Mouse (Mus musculus) layer of hippocampus, adult 8-10 months (tissue): ENCODE data around the gene Mrpl23. TPM values are rescaled to one million over a fixed set of nuclear protein-coding genes. Genes with fewer than 3 reads are reported as not detected.

Experiments
- DNase-seq, 2 experiments: peaks; one replicate each; pipeline ENCODE4 v3.0.0; 2022; ENCODE audit warnings: low spot score in 2 of 2
- total RNA-seq, 4 experiments: library from RNA; stranded (reverse); gene quantifications; 2 replicates each; pipeline ENCODE4 v1.2.4; 2022

The Mrpl23 gene
- total RNA-seq, 4 experiments from 2014 or later: 4.8 to 6.8 (median 5.7) TPM

DNA sequence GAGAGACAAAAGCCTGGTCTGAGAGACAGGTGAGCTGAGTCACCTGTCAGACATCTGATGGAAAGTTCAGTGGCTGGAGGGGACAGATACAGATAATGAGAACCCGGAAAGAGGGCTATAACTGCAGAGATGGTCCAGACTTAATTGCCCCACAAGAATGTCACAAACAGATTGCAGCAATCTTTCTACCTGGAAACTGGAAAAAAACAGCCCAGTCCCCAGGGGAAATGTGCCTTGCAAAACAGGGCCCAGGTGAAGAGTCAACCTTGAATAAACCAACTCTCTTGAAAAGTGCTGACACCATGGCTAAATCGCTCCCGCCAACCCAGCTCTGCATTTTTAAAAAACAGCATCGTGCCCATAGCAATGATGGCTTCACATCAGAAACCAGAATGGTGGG is 12.2 kb upstream of the Mrpl23 start:
- no peak for DNase-seq

DNA sequence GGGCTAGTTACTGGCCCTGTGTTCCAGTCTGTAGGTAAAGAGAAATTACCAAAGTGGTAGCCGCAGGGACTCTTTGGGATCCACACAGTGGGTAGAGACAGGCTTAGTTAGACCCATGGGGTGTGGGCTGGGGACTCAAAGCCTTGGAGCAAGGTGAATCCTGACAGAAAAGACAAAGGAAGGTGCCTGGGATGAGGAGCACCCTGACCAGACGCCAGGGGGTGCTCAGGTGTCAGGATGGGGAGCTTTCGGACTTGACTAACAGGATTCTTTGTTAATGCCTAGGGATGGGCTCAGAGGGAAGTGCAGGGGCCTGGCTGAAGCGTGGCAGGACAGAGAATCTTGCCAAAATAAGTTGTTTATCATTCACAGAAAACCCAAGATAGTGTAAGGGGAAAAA is 10.1 kb upstream of the Mrpl23 start:
- no peak for DNase-seq

DNA sequence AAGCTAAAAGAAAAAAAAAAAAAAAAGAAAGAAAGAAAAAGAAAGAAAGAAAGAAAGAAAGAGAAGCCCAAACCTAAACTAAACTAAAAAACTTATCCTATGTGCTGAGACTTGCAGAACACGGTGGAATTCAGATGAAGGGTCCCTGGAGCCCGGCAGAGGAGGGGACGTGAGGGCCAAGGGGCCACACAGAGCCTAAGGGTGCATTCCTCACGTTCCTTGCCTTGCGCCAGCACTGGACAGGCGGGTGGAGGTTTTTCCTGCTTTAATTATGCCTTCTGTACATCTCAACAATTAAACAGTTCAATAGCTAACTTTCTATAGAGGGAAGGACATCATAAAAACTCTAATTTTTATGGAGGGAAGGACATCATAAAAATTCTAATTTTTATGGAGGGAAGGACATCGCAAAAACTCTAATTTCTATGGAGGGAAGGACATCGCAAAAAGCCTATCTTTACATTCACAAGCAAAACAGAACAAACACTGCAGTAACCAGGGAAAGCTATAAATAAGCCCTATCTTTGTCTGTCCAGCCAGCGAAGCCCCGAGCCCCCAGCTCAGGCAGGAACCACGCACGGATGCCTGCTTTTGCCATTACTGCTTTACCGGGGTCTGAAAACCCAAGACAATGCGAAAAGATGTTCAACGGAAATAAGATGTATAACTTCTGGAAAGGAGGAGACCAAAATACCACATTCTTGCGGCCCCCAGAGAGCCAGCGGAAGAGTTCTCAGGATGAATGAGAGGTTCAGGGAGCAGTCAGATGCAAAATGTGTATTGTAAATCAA is 9.1 kb upstream of the Mrpl23 start:
- DNase-seq: no peak

DNA sequence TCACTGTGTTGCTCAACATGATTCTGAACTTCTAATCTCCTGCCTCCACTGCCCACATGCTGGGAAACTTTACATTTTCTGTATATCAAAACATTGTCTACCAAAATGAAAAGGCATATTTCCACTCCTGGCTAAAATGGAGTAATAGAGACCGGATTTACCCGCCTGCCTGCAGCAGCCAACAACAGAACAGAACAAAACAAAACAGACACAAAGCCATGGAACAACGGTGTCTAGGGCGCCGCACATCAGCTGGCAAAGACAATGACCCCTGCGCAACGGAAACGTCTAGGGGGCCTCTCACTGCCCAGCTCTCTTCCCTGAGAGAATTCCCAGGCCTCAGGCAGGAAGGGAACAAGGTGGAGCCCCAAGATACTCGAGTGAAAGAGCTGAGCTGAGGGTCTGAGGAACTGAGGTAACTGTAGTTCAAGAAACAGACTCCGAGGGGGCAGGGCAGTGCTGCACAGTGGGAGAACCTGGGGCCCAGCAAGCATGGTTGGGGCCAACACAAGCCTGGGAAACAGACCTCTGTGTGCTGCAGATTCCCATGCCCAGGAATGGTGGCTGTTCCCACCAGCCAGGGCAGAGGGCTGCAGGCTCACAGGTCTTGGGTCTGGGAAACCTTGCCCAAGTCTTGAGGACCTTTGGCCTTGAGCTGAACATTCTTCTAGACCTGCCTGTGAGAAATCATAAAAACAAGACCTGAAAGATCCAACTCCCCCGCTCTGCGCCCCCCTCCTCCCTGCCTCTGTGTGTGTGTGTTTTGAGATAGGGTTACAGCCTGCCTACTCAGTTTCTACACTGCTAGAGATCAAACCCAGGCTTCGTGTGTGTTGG is 6.9 kb upstream of the Mrpl23 start:
- DNase-seq: no peak

DNA sequence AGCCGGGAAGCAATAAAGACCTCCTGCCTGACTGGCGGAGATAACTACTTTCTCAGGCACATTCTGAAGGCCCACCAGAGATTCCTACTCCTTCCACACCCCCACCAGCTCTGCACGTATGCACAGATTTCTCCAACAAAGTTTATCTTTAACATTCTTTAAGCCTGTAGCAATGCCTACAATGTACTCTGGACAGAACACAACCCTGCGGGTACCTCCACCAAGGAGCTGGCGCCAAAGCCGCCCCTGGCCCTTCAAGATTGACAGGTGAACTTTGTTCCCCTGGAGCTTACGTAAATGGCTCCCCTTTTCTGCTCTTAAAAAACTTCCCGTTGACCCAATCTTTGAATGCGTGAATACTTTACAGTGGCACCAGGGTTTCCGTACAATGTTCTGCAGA is 3.1 kb upstream of the Mrpl23 start:
- no peak for DNase-seq

DNA sequence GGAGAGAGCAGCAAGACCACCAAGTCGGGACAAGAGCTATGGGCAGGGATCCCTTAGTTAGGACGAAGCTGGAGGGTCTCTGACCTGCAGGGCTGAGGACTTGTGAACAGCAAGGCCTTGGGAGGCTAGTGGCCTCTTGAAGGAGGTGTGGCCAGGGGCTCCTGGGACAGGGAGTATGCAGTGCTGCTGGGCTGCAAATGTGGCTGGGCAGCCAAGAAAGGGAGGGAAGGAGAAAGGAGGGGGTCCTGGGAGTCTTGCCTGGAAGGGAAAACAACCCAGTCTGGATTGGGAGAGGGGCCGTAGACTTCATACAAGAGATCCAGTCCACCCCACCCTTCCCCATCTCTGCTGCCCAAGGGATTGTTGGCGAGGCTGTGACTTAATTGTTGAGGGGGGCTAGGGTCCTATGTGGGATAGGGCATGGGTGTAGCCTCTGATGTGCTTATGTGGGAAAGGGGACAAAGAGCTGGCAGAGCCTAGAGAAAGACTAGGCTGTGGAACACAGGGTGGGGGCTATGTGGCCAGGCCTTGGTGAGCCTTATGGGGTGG is 439 bp upstream of the Mrpl23 start:
- DNase-seq: no peak

DNA sequence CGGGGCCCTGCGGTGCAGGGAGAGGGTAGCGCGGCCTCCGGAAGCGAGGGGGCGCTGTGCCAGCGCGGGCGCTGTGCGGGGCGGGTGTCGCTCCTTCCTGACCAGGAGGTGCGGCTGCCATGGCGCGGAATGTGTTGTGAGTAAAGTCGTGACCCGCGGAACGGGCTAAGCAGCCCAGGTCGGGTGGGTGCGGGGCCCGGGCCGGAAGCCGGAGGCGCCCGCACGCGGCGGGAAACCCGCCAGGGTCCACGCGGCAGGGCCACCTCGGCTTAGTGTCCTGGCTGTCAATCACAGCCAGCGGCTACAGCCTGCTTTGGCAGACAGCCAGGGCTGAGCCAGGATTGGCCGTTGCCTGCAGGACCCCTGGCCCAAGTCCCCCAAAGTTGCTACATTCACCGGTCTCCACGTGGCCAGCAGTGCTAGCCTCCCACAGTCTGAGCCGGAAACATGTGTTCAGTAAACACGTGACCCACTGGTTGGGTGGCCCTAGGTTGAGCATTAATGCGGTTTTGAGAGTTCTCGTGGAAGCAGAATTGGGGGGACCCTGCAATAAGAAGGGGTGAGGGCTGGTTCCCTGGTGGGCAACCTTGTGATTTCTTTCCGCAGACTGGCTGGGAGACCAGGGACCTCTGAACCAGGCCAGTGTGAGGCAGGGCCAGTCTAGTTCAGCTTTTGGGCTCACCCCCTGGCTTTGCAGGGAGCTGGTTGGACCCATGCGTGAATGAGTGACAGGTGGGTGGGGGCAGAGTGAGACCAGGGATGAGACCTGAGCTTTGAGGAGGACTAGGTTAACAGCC is 771 bp downstream of the Mrpl23 start:
- peak; percentile 74 to 84 for DNase-seq

DNA sequence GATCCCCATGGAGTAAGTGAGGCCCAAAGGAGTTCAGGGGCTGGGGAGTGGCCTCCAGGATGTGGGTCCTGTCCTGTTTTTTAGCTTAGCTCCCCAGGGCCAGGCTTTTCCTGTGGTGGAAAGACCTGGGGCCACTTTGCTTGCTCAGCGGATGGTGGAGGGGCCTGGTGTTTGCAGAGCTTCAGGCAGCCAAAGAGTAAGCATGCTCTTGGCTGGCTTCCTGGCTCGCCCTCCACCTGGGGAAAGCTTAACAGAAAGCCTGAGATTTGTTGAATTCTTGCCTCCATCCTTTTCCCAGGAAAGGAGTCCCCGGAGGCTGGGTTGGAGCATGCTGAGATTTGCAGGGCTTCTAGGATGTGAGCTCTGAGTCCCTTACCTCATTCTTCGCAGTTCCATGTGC is 2.6 kb downstream of the Mrpl23 start:
- no peak for DNase-seq

DNA sequence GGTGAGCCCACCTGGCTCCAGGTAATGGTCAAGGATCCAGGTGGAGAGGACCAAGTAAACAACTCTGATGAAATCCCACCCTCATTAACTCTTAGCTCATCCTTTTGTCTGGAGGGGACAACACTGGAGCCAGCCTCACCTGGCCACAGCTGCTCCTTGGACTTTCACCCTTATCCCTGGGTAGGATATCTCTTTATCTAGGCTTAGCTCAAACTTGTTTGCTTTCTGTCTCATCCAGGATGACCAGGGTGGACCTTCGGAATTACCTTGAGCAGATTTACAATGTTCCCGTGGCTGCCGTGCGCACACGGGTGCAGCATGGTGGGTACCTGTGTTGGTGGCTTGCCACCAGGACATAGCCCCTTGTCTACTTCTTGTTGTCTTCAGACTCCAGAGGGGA is 3.3 kb downstream of the Mrpl23 start:
- no peak for DNase-seq

DNA sequence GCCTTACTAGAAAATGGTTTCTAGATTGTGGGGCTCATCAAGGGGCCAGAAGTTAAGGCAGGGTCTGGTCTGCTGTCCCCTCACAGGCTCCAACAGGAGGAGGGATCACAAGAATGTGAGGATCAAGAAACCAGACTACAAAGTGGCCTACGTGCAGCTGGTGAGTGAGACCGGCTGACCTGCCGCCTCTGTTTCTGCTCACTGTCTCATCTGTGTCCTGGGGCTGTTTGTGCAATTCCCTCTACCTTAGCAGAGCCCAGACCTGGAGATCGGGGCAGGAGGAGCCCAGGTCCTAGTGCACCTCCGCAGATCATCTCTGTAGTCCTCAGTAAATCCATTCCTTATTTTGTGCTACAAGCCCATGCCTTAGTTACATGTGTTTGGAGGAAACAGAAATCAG is 4.7 kb downstream of the Mrpl23 start:
- no peak for DNase-seq

DNA sequence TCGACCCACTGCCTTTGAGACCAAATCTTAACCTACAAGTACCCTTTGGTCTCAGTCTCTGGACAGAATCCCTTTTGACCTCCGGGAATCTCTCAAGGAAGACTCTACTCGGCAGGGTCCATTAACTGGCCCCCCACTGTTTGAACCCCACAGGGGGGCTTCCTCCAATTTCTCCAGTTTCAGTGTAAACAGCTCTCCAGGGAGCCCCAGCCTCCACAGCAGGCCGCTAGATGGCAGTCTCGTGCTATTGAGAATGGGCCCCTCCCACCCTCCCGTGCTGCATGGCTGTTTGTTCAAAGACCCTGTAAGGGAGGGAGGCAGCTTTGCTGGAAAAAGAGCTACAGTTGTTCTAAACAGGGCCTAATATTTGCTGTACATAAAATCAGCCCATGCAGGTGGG is 5.4 kb downstream of the Mrpl23 start:
- DNase-seq: peak in 1 of 2 experiments; percentile 37

DNA sequence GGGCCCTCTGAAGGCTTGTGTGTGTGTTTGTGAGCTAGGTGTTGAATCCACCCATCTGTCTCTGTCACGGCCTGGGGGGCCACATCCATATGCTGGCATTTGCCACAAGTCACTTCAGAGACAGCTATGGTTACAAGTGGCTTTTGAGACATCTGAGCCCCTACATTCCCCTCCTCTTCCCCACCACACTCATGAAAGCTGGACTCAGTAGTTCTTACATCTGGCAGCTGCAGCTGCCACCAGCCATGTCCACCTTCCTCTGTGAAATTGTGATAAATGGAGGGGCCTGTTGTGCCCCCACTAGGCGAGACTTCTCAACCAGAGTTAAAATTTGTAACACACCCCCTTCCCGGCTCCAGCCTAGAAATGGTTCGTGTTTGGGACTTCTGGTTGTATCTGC is 5.8 kb downstream of the Mrpl23 start:
- DNase-seq: no peak

DNA sequence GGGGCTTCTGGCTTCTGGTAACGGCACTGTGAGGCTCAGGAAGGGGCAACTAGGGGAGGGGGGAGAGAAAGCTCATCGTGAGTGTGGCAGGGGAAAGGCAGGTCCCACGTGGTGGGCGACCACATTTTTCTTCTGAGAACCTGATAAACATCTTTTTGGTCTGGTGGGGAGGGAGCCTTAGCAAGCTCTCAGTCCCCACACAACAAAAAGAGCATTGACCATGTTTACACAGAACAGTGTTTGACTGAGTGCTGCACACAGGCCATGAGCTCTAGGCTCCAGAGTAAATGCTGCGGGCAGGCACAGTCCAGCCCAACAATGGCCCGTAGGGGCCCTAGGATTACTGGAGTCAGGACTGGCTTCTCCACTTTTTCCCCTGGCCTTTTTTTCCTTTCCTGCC is 6.3 kb downstream of the Mrpl23 start:
- DNase-seq: no peak

DNA sequence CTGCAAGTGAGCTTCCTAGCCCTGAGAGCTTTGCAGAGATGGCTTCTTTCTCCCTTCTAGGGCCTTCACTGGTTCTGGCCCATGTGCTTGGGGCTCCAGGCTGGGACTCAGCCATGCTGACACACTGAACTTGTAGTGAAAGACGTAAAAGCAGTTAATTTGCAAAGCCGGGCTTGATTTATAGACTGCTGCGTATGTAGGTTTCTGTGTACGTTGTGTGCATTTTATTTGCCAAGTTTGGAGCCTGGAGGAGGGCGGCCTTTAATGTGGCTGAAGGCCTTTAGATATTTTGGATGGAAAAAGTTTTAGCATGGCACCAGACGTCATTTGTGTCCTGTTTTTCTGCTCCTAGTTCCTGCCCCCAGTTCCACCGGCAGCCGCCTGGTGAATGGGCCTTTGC is 7.3 kb downstream of the Mrpl23 start:
- DNase-seq: no peak

DNA sequence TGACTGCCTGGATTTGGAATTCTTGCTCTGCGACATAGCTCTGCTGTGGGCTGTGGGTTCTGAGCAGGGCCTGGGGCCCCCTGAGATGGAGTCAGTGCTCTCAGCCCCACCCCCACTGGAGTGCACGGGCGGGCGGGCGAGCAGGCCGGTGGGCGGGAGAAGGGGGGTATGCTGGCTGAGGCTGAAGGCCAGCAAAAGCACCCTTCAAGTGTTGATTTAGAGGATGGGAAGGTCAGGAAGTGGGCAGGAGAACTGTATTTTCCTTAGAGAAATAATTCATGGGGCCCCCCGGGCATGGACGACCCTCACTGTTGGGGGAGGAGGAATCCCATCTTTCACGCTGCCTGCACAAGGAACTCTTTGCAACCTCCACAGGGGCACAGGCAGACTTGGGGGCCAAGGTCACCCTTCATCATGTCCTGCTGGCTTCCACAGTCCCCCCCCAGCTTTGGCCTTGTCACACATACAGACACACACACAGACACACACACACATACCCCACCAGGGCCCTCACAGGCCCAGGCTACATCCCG is 10.4 kb downstream of the Mrpl23 start:
- DNase-seq: no peak

DNA sequence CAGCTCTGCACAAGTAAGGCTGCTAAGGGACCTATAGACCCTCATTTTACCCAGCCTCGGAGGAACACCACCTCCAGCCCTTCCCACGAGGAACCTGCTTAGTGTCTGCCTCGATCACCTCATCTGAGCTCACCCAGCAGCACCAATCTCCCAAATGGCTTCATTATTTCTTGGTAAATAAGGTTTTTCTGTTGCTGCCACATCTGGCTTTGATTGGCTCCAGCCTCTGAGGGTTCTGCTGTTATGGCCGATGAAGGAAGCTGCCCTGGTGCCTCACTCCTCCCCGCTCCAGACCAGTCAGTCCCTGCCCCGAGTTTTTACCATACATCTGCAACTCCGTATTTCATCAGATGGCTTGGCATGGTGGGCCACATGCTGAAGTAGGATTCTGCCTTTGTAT is 13.5 kb downstream of the Mrpl23 start:
- DNase-seq: no peak

DNA sequence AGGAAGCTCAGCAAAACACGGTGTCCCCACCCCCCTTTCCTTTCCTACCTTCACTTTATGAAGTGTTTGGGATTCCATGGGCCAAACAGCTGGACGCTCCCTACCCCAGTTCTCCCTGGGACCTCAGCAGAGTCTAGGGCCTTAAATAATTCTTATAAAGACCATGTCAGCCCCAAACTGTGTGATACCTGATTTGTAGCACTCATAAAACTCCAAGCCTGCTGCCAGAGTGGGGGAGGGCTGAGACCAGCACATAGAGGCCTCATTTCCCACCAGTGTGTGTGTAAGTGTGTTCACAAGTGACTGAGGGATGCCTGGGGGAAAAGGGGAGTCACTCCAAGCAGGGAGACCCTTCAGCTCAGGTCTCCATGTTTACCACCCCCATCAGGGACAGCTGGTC is 15.4 kb downstream of the Mrpl23 start:
- no peak for DNase-seq

DNA sequence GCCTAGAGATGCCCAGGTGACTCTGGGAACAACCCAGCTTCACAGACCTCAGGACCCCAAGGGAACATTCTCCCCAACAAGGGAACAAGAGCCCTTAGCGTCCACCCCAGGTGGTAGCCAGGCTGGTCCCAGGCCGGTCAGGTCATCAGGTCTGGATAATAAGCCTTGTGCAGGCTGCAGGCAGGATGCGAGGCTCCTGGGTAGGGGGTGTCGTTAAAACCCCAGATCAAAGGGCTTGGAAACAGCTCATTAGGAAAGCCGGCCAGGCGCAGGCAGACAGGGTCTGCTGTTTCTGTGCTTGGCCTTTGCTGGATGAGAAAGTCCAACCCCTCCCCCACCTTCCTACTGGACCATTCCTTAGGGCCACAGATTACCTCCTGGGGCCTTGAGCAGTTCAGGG is 16.2 kb downstream of the Mrpl23 start:
- DNase-seq: no peak

DNA sequence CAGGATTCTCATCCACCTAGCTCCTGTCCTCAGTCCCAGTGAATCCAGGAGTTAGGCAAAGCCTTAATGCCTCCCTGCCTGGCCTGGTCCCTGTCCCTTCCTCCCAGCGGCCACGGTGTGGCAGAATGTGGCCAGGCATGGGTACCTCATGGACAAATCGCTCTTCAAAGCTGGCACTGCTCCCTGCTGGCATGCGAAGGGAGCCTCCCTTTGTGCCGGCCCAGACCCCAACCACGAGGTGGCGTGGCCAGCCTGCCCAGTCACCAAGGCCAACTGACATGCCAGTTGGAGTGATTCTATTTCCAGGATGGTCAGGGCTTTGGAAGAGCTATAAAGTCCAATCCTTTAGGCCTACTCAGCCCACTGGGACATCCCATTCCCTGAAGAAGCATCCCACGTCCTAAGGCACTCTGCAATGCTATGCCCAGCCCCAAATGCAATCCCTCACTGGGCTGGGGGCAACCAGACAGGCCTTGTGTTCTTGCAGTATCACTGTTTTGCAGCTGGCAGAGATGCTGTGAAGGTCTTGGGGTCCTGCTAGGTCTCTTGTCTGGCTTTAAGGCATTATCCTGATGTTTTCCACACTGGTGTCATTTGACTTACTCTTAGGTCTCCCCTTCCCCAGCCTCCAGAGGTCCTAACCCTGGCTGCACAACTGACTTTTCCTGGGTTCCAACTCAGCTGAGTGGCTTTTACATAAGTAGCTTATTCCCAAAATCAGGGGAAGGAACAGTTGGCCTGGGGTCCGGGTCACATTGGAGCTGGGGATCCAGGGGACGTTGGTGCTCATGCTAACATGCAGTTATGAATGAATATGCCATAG is 17.7 kb downstream of the Mrpl23 start:
- peak in 1 of 2 experiments; percentile 13 for DNase-seq

DNA sequence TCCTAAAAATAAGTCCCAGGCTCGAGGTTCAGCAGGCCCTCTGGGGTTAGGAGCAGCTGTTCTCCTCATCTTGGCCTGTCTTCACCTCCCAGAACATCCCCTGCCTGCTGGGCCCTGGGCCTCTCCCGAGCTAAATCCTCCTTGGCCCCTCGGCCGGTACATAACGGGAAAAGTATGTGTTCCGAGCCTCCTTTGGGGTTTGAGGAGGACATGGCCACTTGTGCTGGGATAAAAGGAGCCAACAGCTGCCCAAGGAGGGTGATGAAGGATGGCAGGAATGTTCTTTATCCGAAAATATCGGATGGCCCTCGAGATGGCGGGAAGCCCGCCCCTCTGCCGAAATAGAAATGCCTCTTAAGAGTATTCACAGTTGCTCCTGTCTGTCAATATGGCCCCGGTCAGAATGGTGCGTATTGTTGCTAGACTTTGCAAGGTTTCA is 18.5 kb downstream of the Mrpl23 start:
- DNase-seq: no peak

DNA sequence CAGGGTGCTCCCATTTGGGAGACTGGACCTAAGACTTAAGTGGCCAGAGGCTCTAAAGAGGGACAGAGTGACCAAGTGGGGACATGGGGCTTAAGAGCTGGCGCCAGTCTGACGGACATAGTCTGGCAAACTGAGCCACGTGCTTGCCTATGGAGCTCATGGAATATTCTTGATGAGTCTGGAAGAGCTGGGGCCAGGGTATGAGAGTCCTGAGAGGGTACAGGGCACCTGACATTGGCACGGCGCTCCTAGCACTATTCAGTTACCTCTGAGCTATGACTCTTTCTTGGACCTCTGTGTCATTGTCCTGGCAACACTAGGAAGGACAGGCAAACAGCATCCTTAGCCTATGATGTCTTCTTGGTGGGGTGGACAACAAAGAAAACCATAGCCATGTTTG is 19.2 kb downstream of the Mrpl23 start:
- no peak for DNase-seq
